In genomic region chr11:58307411-58308080, GRCm38 (mm10) we compare ENCODE assay signal across 8 mouse cellular contexts. TPM values are rescaled to one million over a fixed set of nuclear protein-coding genes. Genes with fewer than 3 reads are reported as not detected.
A peak's percentile ranks its signal among the peaks of the same experiment; 100 is the strongest.
DNase-seq lines count a peak whose midpoint lies in the region; ATAC-seq and TF ChIP-seq lines count a peak whose summit lies in the region.

No protein-coding gene starts in this region.

- peak overlapping the region; percentile 98 for H3K4me2 ChIP-seq in intestine, embryonic 16.5 days (ENCODE audit: low read depth, low read length)
- peak overlapping the region; percentile 56 for H3K4me2 ChIP-seq in midbrain, postnatal 0 days (ENCODE audit: low read depth, low read length, poor library complexity, severe bottlenecking)
- peak overlapping the region; percentile 91 for H3K4me2 ChIP-seq in stomach, embryonic 14.5 days (replicated peaks; ENCODE audit: low read depth, low read length)

- H3K36me3 ChIP-seq in intestine, embryonic 16.5 days (ENCODE audit: control insufficient read depth, insufficient read depth, low read length): no peaks in the 10 kb centered on the region
- no peaks in the 10 kb centered on the region for H3K36me3 ChIP-seq in liver, adult 2 months (ENCODE audit: control insufficient read depth, insufficient read depth, low read length)
- H3K36me3 ChIP-seq in midbrain, postnatal 0 days (ENCODE audit: insufficient read depth, low read length): peaks cover 7% of the 10 kb centered on the region; the same call in 1 of the 2 replicates
- no peaks in the 10 kb centered on the region; the same call in 1 of the 2 replicates for H3K36me3 ChIP-seq in stomach, embryonic 14.5 days (ENCODE audit: control insufficient read depth, insufficient read depth, low read length)

- no peaks in the 10 kb centered on the region for H3K9me3 ChIP-seq in intestine, embryonic 16.5 days (ENCODE audit: control insufficient read depth, low read length)
- no peaks in the 10 kb centered on the region for H3K9me3 ChIP-seq in midbrain, postnatal 0 days (ENCODE audit: low read length)
- no peaks in the 10 kb centered on the region for H3K9me3 ChIP-seq in stomach, embryonic 14.5 days (ENCODE audit: control insufficient read depth, low read depth, low read length)

- peaks cover 17% of the 10 kb centered on the region for H3K4me1 ChIP-seq in intestine, embryonic 16.5 days (ENCODE audit: control insufficient read depth, insufficient read depth, low read length)
- peaks cover 2% of the 10 kb centered on the region; the same call in 1 of the 2 replicates for H3K4me1 ChIP-seq in liver, adult 2 months (ENCODE audit: control insufficient read depth, insufficient read depth, low read length)
- peaks cover 9% of the 10 kb centered on the region; the same call in 1 of the 2 replicates for H3K4me1 ChIP-seq in midbrain, postnatal 0 days (ENCODE audit: insufficient read depth, low read length)
- H3K4me1 ChIP-seq in stomach, embryonic 14.5 days (ENCODE audit: control insufficient read depth, insufficient read depth, low read length): peaks cover 5% of the 10 kb centered on the region

- WGBS in intestine, embryonic 16.5 days: under 1% methylated on average over 42 of the region's 42 CpGs
- 5% methylated on average over 42 of the region's 42 CpGs for WGBS in liver, adult 2 months
- under 1% methylated on average over 42 of the region's 42 CpGs for WGBS in midbrain, postnatal 0 days
- under 1% methylated on average over 42 of the region's 42 CpGs for WGBS in stomach, embryonic 14.5 days

- peak; percentile 36 to 62 for DNase-seq in left cerebral cortex, adult 18-20 months (ENCODE audit: low spot score in 2 of 2)
- no peak for DNase-seq in left cerebral cortex, adult 11 months (ENCODE audit: low spot score)
- DNase-seq in embryo, embryonic 10 days (ENCODE audit: low spot score): peak; percentile 75
- DNase-seq in liver, adult 2 months (ENCODE audit: extremely low read depth, low read depth, low spot score): peak; percentile 37
- peak; percentile 24 for DNase-seq in midbrain, postnatal 0 days (ENCODE audit: low spot score)

- peak; percentile 51 for ATAC-seq in granulocyte monocyte progenitor cell, adult 5-6 weeks (replicated peaks; ENCODE audit: poor library complexity, severe bottlenecking)
- peak; percentile 86 for ATAC-seq in intestine, embryonic 16.5 days
- ATAC-seq in midbrain, postnatal 0 days (ENCODE audit: low FRiP score): peak; percentile 45
- peak; percentile 86 for ATAC-seq in stomach, embryonic 14.5 days (ENCODE audit: insufficient number of reproducible peaks, insufficient read depth, low FRiP score, low read depth)

- peak overlapping the region; percentile 66 for H3K4me3 ChIP-seq in intestine, embryonic 16.5 days (ENCODE audit: low read length)
- H3K4me3 ChIP-seq in liver, adult 2 months (ENCODE audit: insufficient read depth, low read depth, low read length): peak overlapping the region; percentile 64
- peak overlapping the region; percentile 31 for H3K4me3 ChIP-seq in midbrain, postnatal 0 days (ENCODE audit: low read depth, low read length)
- peak overlapping the region; percentile 52 for H3K4me3 ChIP-seq in stomach, embryonic 14.5 days (ENCODE audit: low read depth, low read length)

- peak; percentile 3; the same call in 1 of the 2 replicates for TF ChIP-seq CTCF in liver, adult 2 months (IDR thresholded peaks at IDR 0.05; ENCODE audit: low read depth, low read length)
- TF ChIP-seq CTCF in midbrain, postnatal 0 days (IDR thresholded peaks at IDR 0.05): no peak; the same call in 1 of the 2 replicates

- peak overlapping the region; percentile 82 for H3K9ac ChIP-seq in intestine, embryonic 16.5 days (ENCODE audit: low read depth, low read length)
- peak overlapping the region; percentile 81 for H3K9ac ChIP-seq in liver, adult 2 months (ENCODE audit: low read depth, low read length)
- peak overlapping the region; percentile 33 for H3K9ac ChIP-seq in midbrain, postnatal 0 days (replicated peaks; ENCODE audit: low read length, poor library complexity, severe bottlenecking)
- H3K9ac ChIP-seq in stomach, embryonic 14.5 days (replicated peaks; ENCODE audit: low read depth, low read length): peak overlapping the region; percentile 66

- H3K79me2 ChIP-seq in liver, adult 2 months (ENCODE audit: control insufficient read depth, insufficient read depth, low read length): no peaks in the 10 kb centered on the region

- TF ChIP-seq POLR2A in liver, adult 2 months (IDR thresholded peaks at IDR 0.05; ENCODE audit: extremely low read depth, insufficient read depth, low read length): 0 out of 2 replicates have a peak, but pooled peaks have one; percentile 8

- H3K27ac ChIP-seq in intestine, embryonic 16.5 days (ENCODE audit: low read length): peak overlapping the region; percentile 81
- H3K27ac ChIP-seq in liver, adult 2 months (replicated peaks; ENCODE audit: insufficient read depth, low read depth, low read length): no peak overlapping the region
- peak overlapping the region; percentile 67 for H3K27ac ChIP-seq in midbrain, postnatal 0 days (ENCODE audit: low read depth, low read length)
- H3K27ac ChIP-seq in stomach, embryonic 14.5 days (ENCODE audit: low read length): peak overlapping the region; percentile 84

- no peaks in the 10 kb centered on the region for H3K27me3 ChIP-seq in intestine, embryonic 16.5 days (replicated peaks; ENCODE audit: control insufficient read depth, insufficient read depth, low read length)
- H3K27me3 ChIP-seq in liver, adult 2 months (ENCODE audit: control insufficient read depth, insufficient read depth, low read length): no peaks in the 10 kb centered on the region
- H3K27me3 ChIP-seq in midbrain, postnatal 0 days (ENCODE audit: insufficient read depth, low read length): peaks cover 2% of the 10 kb centered on the region; the same call in 1 of the 2 replicates
- no peaks in the 10 kb centered on the region for H3K27me3 ChIP-seq in stomach, embryonic 14.5 days (ENCODE audit: control insufficient read depth, insufficient read depth, low read length)

RNA-seq across cellular contexts. Expression of gene Zfp692, which starts 0.7 kb away (rescaled TPM):
- total RNA-seq in left cerebral cortex, adult 18-20 months (2021): 10 to 100 TPM; 25.4 to 28.9 TPM
- 35.3 and 35.8 TPM in 2 replicates for total RNA-seq in granulocyte monocyte progenitor cell, adult 5-6 weeks (2014; fragmentation: Nextera tagmentation)
- 22.7 and 27.7 TPM in 2 replicates for total RNA-seq in granulocyte monocyte progenitor cell, adult 5-6 weeks (2017)
- 20.7 and 22.0 TPM in 2 replicates for polyA plus RNA-seq in intestine, embryonic 16.5 days (2015; fragmentation: Nextera tagmentation; extraction: Ambion mirVana)
- 2.3 and 3.0 TPM in 2 replicates for total RNA-seq in liver, adult 2 months (2014; rRNA removed)
- 5.9 and 8.9 TPM in 2 replicates for polyA plus RNA-seq in liver, adult 2 months (2012; rRNA removed)
- 24.4 and 26.0 TPM in 2 replicates for total RNA-seq in midbrain, postnatal 0 days (2014; rRNA removed)
- polyA plus RNA-seq in midbrain, postnatal 0 days (2015; fragmentation: Nextera tagmentation; extraction: Ambion mirVana): 20.1 and 22.6 TPM in 2 replicates
- 19.8 and 21.3 TPM in 2 replicates for polyA plus RNA-seq in stomach, embryonic 14.5 days (2014; fragmentation: Nextera tagmentation; extraction: Ambion mirVana)

RNA-seq across cellular contexts. Expression of gene Zfp672, which starts 22.6 kb away (rescaled TPM):
- 10 to 100 TPM; 39.4 to 45.1 TPM for total RNA-seq in left cerebral cortex, adult 18-20 months (2021)
- total RNA-seq in granulocyte monocyte progenitor cell, adult 5-6 weeks (2014; fragmentation: Nextera tagmentation): 10.9 and 19.5 TPM in 2 replicates
- 22.6 and 26.4 TPM in 2 replicates for total RNA-seq in granulocyte monocyte progenitor cell, adult 5-6 weeks (2017)
- 35.4 and 35.5 TPM in 2 replicates for polyA plus RNA-seq in intestine, embryonic 16.5 days (2015; fragmentation: Nextera tagmentation; extraction: Ambion mirVana)
- 20.7 and 23.8 TPM in 2 replicates for total RNA-seq in liver, adult 2 months (2014; rRNA removed)
- polyA plus RNA-seq in liver, adult 2 months (2012; rRNA removed): 14.9 and 18.6 TPM in 2 replicates
- total RNA-seq in midbrain, postnatal 0 days (2014; rRNA removed): 38.1 and 42.1 TPM in 2 replicates
- 41.1 and 46.9 TPM in 2 replicates for polyA plus RNA-seq in midbrain, postnatal 0 days (2015; fragmentation: Nextera tagmentation; extraction: Ambion mirVana)
- polyA plus RNA-seq in stomach, embryonic 14.5 days (2014; fragmentation: Nextera tagmentation; extraction: Ambion mirVana): 41.8 and 44.9 TPM in 2 replicates

RNA-seq across cellular contexts. Expression of gene Sh3bp5l, which starts 23.0 kb away (rescaled TPM):
- total RNA-seq in left cerebral cortex, adult 18-20 months (2021): 10 to 100 TPM; 50.1 to 53.7 TPM
- 4.5 and 10.7 TPM in 2 replicates for total RNA-seq in granulocyte monocyte progenitor cell, adult 5-6 weeks (2014; fragmentation: Nextera tagmentation)
- total RNA-seq in granulocyte monocyte progenitor cell, adult 5-6 weeks (2017): 10.3 and 17.8 TPM in 2 replicates
- polyA plus RNA-seq in intestine, embryonic 16.5 days (2015; fragmentation: Nextera tagmentation; extraction: Ambion mirVana): 28.3 TPM in 2 replicates
- 8.9 and 10.3 TPM in 2 replicates for total RNA-seq in liver, adult 2 months (2014; rRNA removed)
- polyA plus RNA-seq in liver, adult 2 months (2012; rRNA removed): 15.8 and 19.6 TPM in 2 replicates
- total RNA-seq in midbrain, postnatal 0 days (2014; rRNA removed): 44.0 and 53.8 TPM in 2 replicates
- 42.4 and 46.3 TPM in 2 replicates for polyA plus RNA-seq in midbrain, postnatal 0 days (2015; fragmentation: Nextera tagmentation; extraction: Ambion mirVana)
- polyA plus RNA-seq in stomach, embryonic 14.5 days (2014; fragmentation: Nextera tagmentation; extraction: Ambion mirVana): 22.4 and 24.2 TPM in 2 replicates

RNA-seq across cellular contexts. Expression of gene 4930438A08Rik, which starts 32.9 kb away (rescaled TPM):
- total RNA-seq in left cerebral cortex, adult 18-20 months (2021): not detected
- total RNA-seq in granulocyte monocyte progenitor cell, adult 5-6 weeks (2014; fragmentation: Nextera tagmentation): 2.2 TPM in 1 of 2 replicates, not detected in the other
- 2.8 and 4.7 TPM in 2 replicates for total RNA-seq in granulocyte monocyte progenitor cell, adult 5-6 weeks (2017)
- not detected in 2 replicates for polyA plus RNA-seq in intestine, embryonic 16.5 days (2015; fragmentation: Nextera tagmentation; extraction: Ambion mirVana)
- 0.07 TPM in 1 of 2 replicates, not detected in the other for total RNA-seq in liver, adult 2 months (2014; rRNA removed)
- not detected in 2 replicates for polyA plus RNA-seq in liver, adult 2 months (2012; rRNA removed)
- 0.09 and 0.38 TPM in 2 replicates for total RNA-seq in midbrain, postnatal 0 days (2014; rRNA removed)
- polyA plus RNA-seq in midbrain, postnatal 0 days (2015; fragmentation: Nextera tagmentation; extraction: Ambion mirVana): not detected in 2 replicates
- not detected in 2 replicates for polyA plus RNA-seq in stomach, embryonic 14.5 days (2014; fragmentation: Nextera tagmentation; extraction: Ambion mirVana)
